ENCODE assay signal across 21 mouse cellular contexts in the genomic region with DNA sequence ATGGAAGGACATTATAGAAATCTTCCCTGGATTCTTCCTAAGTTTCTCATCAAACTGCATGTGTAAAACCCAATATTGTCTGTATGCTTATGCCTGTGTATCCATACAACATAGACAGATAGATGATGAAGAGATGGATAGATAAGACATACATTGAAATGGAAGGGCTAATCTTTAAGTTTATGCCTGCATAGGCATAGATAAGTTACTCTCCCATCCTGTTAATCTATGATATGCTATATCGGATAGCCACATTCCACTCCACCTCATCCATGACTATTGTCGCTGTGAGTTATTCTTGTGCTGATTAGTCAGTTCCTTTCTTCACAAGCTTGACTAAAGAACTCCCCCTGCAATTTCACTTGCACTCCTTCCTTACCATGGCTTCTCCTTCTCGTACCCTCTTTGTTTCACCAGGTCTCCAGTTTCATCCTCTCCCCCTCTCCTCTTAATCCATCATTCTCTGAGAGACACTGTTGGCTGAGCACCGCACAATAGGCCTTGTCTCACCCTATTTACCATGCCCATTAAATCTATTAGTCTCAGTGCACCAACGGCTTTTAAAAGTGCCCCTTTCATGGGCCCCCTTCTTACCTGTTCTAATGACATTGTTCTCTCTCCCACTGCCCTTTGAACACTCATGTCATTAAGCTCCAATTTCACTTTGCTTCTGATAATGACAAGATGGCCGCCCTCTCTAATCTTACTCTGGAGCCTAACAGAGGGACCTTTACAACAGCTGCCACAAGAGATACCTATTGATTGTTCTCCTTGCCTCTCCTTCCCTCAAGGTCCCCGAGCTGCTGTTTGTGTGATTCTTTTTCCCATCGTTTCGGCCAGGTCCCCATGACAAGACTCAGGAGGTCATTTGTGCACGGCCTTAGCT.
DNase-seq lines count a peak whose midpoint lies in the region; ATAC-seq lines count a peak whose summit lies in the region.
"Had no signal": no experiment of that assay in that cellular context is flagged by ENCODE, and none has a peak within 500 bp of the region (broad histone marks: within the 10 kb centered on the region; RNA-seq: fewer than 3 reads in every experiment).

No protein-coding gene starts in this region.

- no peaks in the 10 kb centered on the region for H3K9me3 ChIP-seq in heart, embryonic 10.5 days
- H3K9me3 ChIP-seq in midbrain, embryonic 10.5 days (replicated peaks), result no peaks in the 10 kb centered on the region
- no peaks in the 10 kb centered on the region for H3K9me3 ChIP-seq in midbrain, embryonic 15.5 days
- no peaks in the 10 kb centered on the region for H3K9me3 ChIP-seq in intestine, embryonic 16.5 days (ENCODE audit: control insufficient read depth, low read length)
- H3K9me3 ChIP-seq: limb, embryonic 12.5 days; liver, embryonic 13.5 days; lung, embryonic 15.5 days had no signal

- no peaks in the 10 kb centered on the region for H3K36me3 ChIP-seq in heart, embryonic 10.5 days
- no peaks in the 10 kb centered on the region for H3K36me3 ChIP-seq in midbrain, embryonic 10.5 days
- H3K36me3 ChIP-seq in midbrain, embryonic 15.5 days (replicated peaks), result no peaks in the 10 kb centered on the region
- H3K36me3 ChIP-seq in intestine, embryonic 16.5 days (ENCODE audit: control insufficient read depth, insufficient read depth, low read length), result no peaks in the 10 kb centered on the region
- H3K36me3 ChIP-seq: limb, embryonic 12.5 days; liver, embryonic 13.5 days; lung, embryonic 15.5 days had no signal

- ATAC-seq in midbrain, embryonic 15.5 days (replicated peaks), result no peak
- ATAC-seq in intestine, embryonic 16.5 days, result peak; percentile 30; the same call in 1 of the 2 replicates
- ATAC-seq: forebrain, embryonic 16.5 days had no signal

- 0 out of 2 replicates have a peak overlapping the region, but pooled peaks have one; percentile 22 for H3K27ac ChIP-seq in heart, embryonic 10.5 days
- H3K27ac ChIP-seq in midbrain, embryonic 10.5 days (replicated peaks), result peak overlapping the region; percentile 43
- H3K27ac ChIP-seq in midbrain, embryonic 15.5 days, result no peak overlapping the region
- H3K27ac ChIP-seq in intestine, embryonic 16.5 days (ENCODE audit: low read length), result no peak overlapping the region
- H3K27ac ChIP-seq: gastrocnemius, adult 2 months; limb, embryonic 12.5 days; liver, embryonic 13.5 days; lung, embryonic 15.5 days; macrophage had no signal

- no peak overlapping the region for H3K4me3 ChIP-seq in heart, embryonic 10.5 days
- H3K4me3 ChIP-seq in midbrain, embryonic 10.5 days, result no peak overlapping the region
- H3K4me3 ChIP-seq in midbrain, embryonic 15.5 days, result no peak overlapping the region
- H3K4me3 ChIP-seq in intestine, embryonic 16.5 days (ENCODE audit: low read length), result no peak overlapping the region
- H3K4me3 ChIP-seq: gastrocnemius, adult 2 months; limb, embryonic 12.5 days; liver, embryonic 13.5 days; lung, embryonic 15.5 days had no signal

- H3K9ac ChIP-seq in midbrain, embryonic 15.5 days, result no peak overlapping the region
- no peak overlapping the region for H3K9ac ChIP-seq in intestine, embryonic 16.5 days (ENCODE audit: low read depth, low read length)
- H3K9ac ChIP-seq: limb, embryonic 12.5 days; liver, embryonic 13.5 days; lung, embryonic 15.5 days had no signal

- WGBS in heart, embryonic 10.5 days, result 72% methylated on average over 10 of the region's 10 CpGs
- WGBS in midbrain, embryonic 10.5 days, result 38% methylated on average over 10 of the region's 10 CpGs
- 26% methylated on average over 10 of the region's 10 CpGs for WGBS in midbrain, embryonic 15.5 days
- 58% methylated on average over 10 of the region's 10 CpGs for WGBS in intestine, embryonic 16.5 days

- H3K4me2 ChIP-seq in midbrain, embryonic 15.5 days, result no peak overlapping the region
- H3K4me2 ChIP-seq in intestine, embryonic 16.5 days (ENCODE audit: low read depth, low read length), result no peak overlapping the region
- H3K4me2 ChIP-seq: limb, embryonic 12.5 days; liver, embryonic 13.5 days; lung, embryonic 15.5 days had no signal

- no peaks in the 10 kb centered on the region for H3K27me3 ChIP-seq in heart, embryonic 10.5 days (ENCODE audit: insufficient read depth, poor library complexity, severe bottlenecking)
- H3K27me3 ChIP-seq in midbrain, embryonic 10.5 days (ENCODE audit: low read depth, poor library complexity, severe bottlenecking), result 0 out of 2 replicates have a peak, but pooled peaks cover 3% of the 10 kb centered on the region
- H3K27me3 ChIP-seq in midbrain, embryonic 15.5 days (replicated peaks), result no peaks in the 10 kb centered on the region
- H3K27me3 ChIP-seq in intestine, embryonic 16.5 days (replicated peaks; ENCODE audit: control insufficient read depth, insufficient read depth, low read length), result no peaks in the 10 kb centered on the region
- H3K27me3 ChIP-seq: limb, embryonic 12.5 days; liver, embryonic 13.5 days; lung, embryonic 15.5 days had no signal

- no peak for DNase-seq in heart, embryonic 10.5 days (ENCODE audit: low spot score)
- no peak for DNase-seq in heart, postnatal 4 days
- DNase-seq in midbrain, embryonic 10.5 days (ENCODE audit: low spot score), result no peak
- peak; percentile 52 for DNase-seq in embryo, embryonic 10.5 days (ENCODE audit: low spot score)
- no peak for DNase-seq in adrenal gland, adult (ENCODE audit: inconsistent age in 2 of 2, low spot score in 1 of 2)
- DNase-seq in gastrocnemius, postnatal 4 days (ENCODE audit: low spot score in 2 of 2), result no peak
- DNase-seq: adrenal gland, postnatal 14 days; cerebellum, adult 11-12 months; cerebellum, postnatal 36 days; gastrocnemius, adult 2 months; heart, adult 11 months; kidney, adult 8-10 months; liver, embryonic 13.5 days; right cerebral cortex, adult 18-20 months; thymus, postnatal 4 days had no signal

- peaks cover 3% of the 10 kb centered on the region; the same call in 1 of the 2 replicates for H3K4me1 ChIP-seq in heart, embryonic 10.5 days
- H3K4me1 ChIP-seq in midbrain, embryonic 10.5 days, result peaks cover 15% of the 10 kb centered on the region
- no peaks in the 10 kb centered on the region for H3K4me1 ChIP-seq in midbrain, embryonic 15.5 days
- H3K4me1 ChIP-seq in intestine, embryonic 16.5 days (ENCODE audit: control insufficient read depth, insufficient read depth, low read length), result no peaks in the 10 kb centered on the region
- H3K4me1 ChIP-seq: liver, embryonic 13.5 days had no signal

Comparison
In these comparisons a context has a peak if more than half of its experiments do, and no peak if none do; other contexts are left out.
1. H3K27ac ChIP-seq: peak in heart, embryonic 10.5 days (single experiment) and midbrain, embryonic 10.5 days (single experiment); none in midbrain, embryonic 15.5 days (single experiment) and intestine, embryonic 16.5 days (single experiment).